Comparison of ENCODE assay signal across 17 mouse cellular contexts in the genomic region with DNA sequence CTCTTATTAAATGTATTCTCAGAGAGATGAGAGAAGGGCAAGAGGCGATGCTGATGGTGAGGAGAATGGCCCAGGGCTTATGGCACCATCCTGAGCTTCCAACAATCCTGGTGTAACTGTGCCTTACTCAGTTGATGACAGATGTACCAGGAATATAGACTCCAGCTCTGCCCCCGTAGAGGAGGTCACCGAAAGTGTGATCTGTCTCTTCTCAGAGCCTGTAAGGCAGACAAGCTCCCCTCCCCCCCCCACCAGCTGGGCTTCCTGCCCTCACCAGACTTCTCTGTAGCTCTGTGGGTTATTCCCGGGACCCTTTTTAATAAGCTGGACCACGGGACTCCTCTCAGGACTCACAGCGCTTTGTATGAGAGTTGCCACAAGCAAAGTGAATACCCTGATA.
"Had no signal": no experiment of that assay in that cellular context is flagged by ENCODE, and none has a peak within 500 bp of the region (broad histone marks: within the 10 kb centered on the region; RNA-seq: fewer than 3 reads in every experiment).

No protein-coding gene starts in this region.

- H3K4me3 ChIP-seq: limb, embryonic 12.5 days; liver, embryonic 13.5 days; lung, embryonic 15.5 days; megakaryocyte, embryonic 14.5 days; midbrain, embryonic 15.5 days; stomach, embryonic 15.5 days had no signal

- H3K9ac ChIP-seq: limb, embryonic 12.5 days; liver, embryonic 13.5 days; liver, postnatal 0 days; lung, embryonic 15.5 days; midbrain, embryonic 15.5 days; stomach, embryonic 15.5 days had no signal

- H3K27ac ChIP-seq: limb, embryonic 12.5 days; liver, embryonic 13.5 days; lung, embryonic 15.5 days; macrophage; midbrain, embryonic 15.5 days; stomach, embryonic 15.5 days had no signal

- H3K27me3 ChIP-seq: limb, embryonic 12.5 days; liver, embryonic 13.5 days; lung, embryonic 15.5 days; megakaryocyte, embryonic 14.5 days; midbrain, embryonic 15.5 days; stomach, embryonic 15.5 days had no signal

- H3K4me1 ChIP-seq: limb, embryonic 12.5 days; liver, embryonic 13.5 days; lung, embryonic 15.5 days; megakaryocyte, embryonic 14.5 days; stomach, embryonic 15.5 days had no signal

- H3K9me3 ChIP-seq: limb, embryonic 12.5 days; liver, embryonic 13.5 days; lung, embryonic 15.5 days; megakaryocyte, embryonic 14.5 days; midbrain, embryonic 15.5 days; stomach, embryonic 15.5 days had no signal

- DNase-seq: kidney, postnatal 25 days; layer of hippocampus, adult 9-11 months; layer of hippocampus, postnatal 36 days; liver; liver, embryonic 13.5 days; liver, postnatal 0 days; lung, postnatal 14 days; right cerebral cortex, postnatal 14 days; thymus, adult 2 months; thymus, postnatal 25 days had no signal

- H3K4me2 ChIP-seq: limb, embryonic 12.5 days; liver, embryonic 13.5 days; lung, embryonic 15.5 days; midbrain, embryonic 11.5 days; midbrain, embryonic 15.5 days; stomach, embryonic 15.5 days had no signal

- ATAC-seq: liver, postnatal 0 days; midbrain, embryonic 15.5 days had no signal

- H3K36me3 ChIP-seq: limb, embryonic 12.5 days; liver, embryonic 13.5 days; lung, embryonic 15.5 days; midbrain, embryonic 15.5 days; stomach, embryonic 15.5 days had no signal
